In genomic region chr4:139581427-139582051, GRCm38 (mm10) we compare ENCODE assay signal across 9 mouse cellular contexts. TPM values are rescaled to one million over a fixed set of nuclear protein-coding genes. Genes with fewer than 3 reads are reported as not detected.
DNase-seq lines count a peak whose midpoint lies in the region; ATAC-seq and TF ChIP-seq lines count a peak whose summit lies in the region.
"Had no signal": no experiment of that assay in that cellular context is flagged by ENCODE, and none has a peak within 500 bp of the region (broad histone marks: within the 10 kb centered on the region; RNA-seq: fewer than 3 reads in every experiment).

No protein-coding gene starts in this region.

- no peak for TF ChIP-seq CTCF in lung, postnatal 0 days (IDR thresholded peaks at IDR 0.05)

- DNase-seq in heart, adult 11 months = peak; percentile 93
- DNase-seq in heart, adult 9 months (ENCODE audit: low spot score in 2 of 2) = no peak
- no peak for DNase-seq in forebrain, embryonic 11.5 days (ENCODE audit: low spot score)
- peak; percentile 60 for DNase-seq in lung, postnatal 0 days (ENCODE audit: low spot score)
- no peak for DNase-seq in thymus, postnatal 36 days
- no peak for DNase-seq in right cerebral cortex, postnatal 10 days (ENCODE audit: low spot score in 2 of 2)
- no peak for DNase-seq in layer of hippocampus, postnatal 25 days (ENCODE audit: extremely low spot score in 1 of 2, low spot score in 1 of 2)

- 0 out of 2 replicates have a peak overlapping the region, but pooled peaks have one; percentile 5 for H3K9ac ChIP-seq in forebrain, embryonic 11.5 days (ENCODE audit: low read length)
- H3K9ac ChIP-seq in intestine, embryonic 16.5 days (ENCODE audit: low read depth, low read length) = peak overlapping the region; percentile 59
- H3K9ac ChIP-seq in lung, postnatal 0 days (replicated peaks; ENCODE audit: low read depth) = peak overlapping the region; percentile 26; the same call in 1 of the 2 replicates

- no peak overlapping the region; the same call in 1 of the 2 replicates for H3K4me2 ChIP-seq in forebrain, embryonic 11.5 days (ENCODE audit: low read depth, low read length, severe bottlenecking)
- peak overlapping the region; percentile 55 for H3K4me2 ChIP-seq in intestine, embryonic 16.5 days (ENCODE audit: low read depth, low read length)
- H3K4me2 ChIP-seq in lung, postnatal 0 days (replicated peaks; ENCODE audit: low read depth, low read length) = peak overlapping the region; percentile 36

- H3K27me3 ChIP-seq in forebrain, embryonic 11.5 days (ENCODE audit: control insufficient read depth, insufficient read depth, low read length) = no peaks in the 10 kb centered on the region; the same call in none of the 2 replicates
- no peaks in the 10 kb centered on the region for H3K27me3 ChIP-seq in intestine, embryonic 16.5 days (replicated peaks; ENCODE audit: control insufficient read depth, insufficient read depth, low read length)
- H3K27me3 ChIP-seq in lung, postnatal 0 days (replicated peaks; ENCODE audit: insufficient read depth, low read length) = no peaks in the 10 kb centered on the region

- peaks cover 16% of the 10 kb centered on the region for H3K4me1 ChIP-seq in forebrain, embryonic 11.5 days (replicated peaks; ENCODE audit: control insufficient read depth, insufficient read depth, low read length)
- H3K4me1 ChIP-seq in intestine, embryonic 16.5 days (ENCODE audit: control insufficient read depth, insufficient read depth, low read length) = peaks cover 69% of the 10 kb centered on the region
- peaks cover 46% of the 10 kb centered on the region for H3K4me1 ChIP-seq in lung, postnatal 0 days (ENCODE audit: insufficient read depth, low read depth, low read length)

- H3K9me3 ChIP-seq in forebrain, embryonic 11.5 days (ENCODE audit: control insufficient read depth, low read length) = no peaks in the 10 kb centered on the region
- no peaks in the 10 kb centered on the region for H3K9me3 ChIP-seq in intestine, embryonic 16.5 days (ENCODE audit: control insufficient read depth, low read length)
- no peaks in the 10 kb centered on the region for H3K9me3 ChIP-seq in lung, postnatal 0 days (ENCODE audit: low read length)

- no peaks in the 10 kb centered on the region for H3K36me3 ChIP-seq in forebrain, embryonic 11.5 days (ENCODE audit: control insufficient read depth, insufficient read depth, low read length)
- no peaks in the 10 kb centered on the region for H3K36me3 ChIP-seq in intestine, embryonic 16.5 days (ENCODE audit: control insufficient read depth, insufficient read depth, low read length)
- no peaks in the 10 kb centered on the region for H3K36me3 ChIP-seq in lung, postnatal 0 days (ENCODE audit: insufficient read depth, low read length)

- ATAC-seq in forebrain, embryonic 11.5 days (replicated peaks; ENCODE audit: low FRiP score) = no peak
- peak; percentile 61 for ATAC-seq in intestine, embryonic 16.5 days
- peak; percentile 7 for ATAC-seq in lung, postnatal 0 days

- H3K27ac ChIP-seq in forebrain, embryonic 11.5 days (ENCODE audit: low read depth, low read length) = peak overlapping the region; percentile 19
- H3K27ac ChIP-seq in intestine, embryonic 16.5 days (ENCODE audit: low read length) = peak overlapping the region; percentile 93
- H3K27ac ChIP-seq in lung, postnatal 0 days (ENCODE audit: low read length) = peak overlapping the region; percentile 85

- no peak for TF ChIP-seq EP300 in lung, postnatal 0 days (IDR thresholded peaks at IDR 0.05)

- WGBS in forebrain, embryonic 11.5 days = 61% methylated on average over 6 of the region's 6 CpGs
- WGBS in intestine, embryonic 16.5 days = 6% methylated on average over 6 of the region's 6 CpGs
- WGBS in lung, postnatal 0 days = 5% methylated on average over 6 of the region's 6 CpGs

- no peak overlapping the region for H3K4me3 ChIP-seq in forebrain, embryonic 11.5 days (ENCODE audit: low read depth, low read length)
- peak overlapping the region; percentile 28 for H3K4me3 ChIP-seq in intestine, embryonic 16.5 days (ENCODE audit: low read length)
- H3K4me3 ChIP-seq in lung, postnatal 0 days (ENCODE audit: low read depth, low read length) = no peak overlapping the region

RNA-seq across cellular contexts. Expression of gene Gm21969, which starts 21.4 kb away (rescaled TPM):
- polyA plus RNA-seq in forebrain, embryonic 11.5 days (2014; fragmentation: Nextera tagmentation; extraction: Ambion mirVana) = not detected in 2 replicates
- not detected in 2 replicates for polyA plus RNA-seq in intestine, embryonic 16.5 days (2015; fragmentation: Nextera tagmentation; extraction: Ambion mirVana)
- polyA plus RNA-seq in lung, postnatal 0 days (2015; fragmentation: Nextera tagmentation; extraction: Ambion mirVana) = not detected in 2 replicates
- total RNA-seq in layer of hippocampus, postnatal 25 days (2021) = not detected
- total RNA-seq: CH12.LX had no signal

RNA-seq across cellular contexts. Expression of gene Aldh4a1, which starts 41.1 kb away (rescaled TPM):
- 14.5 and 16.2 TPM in 2 replicates for polyA plus RNA-seq in forebrain, embryonic 11.5 days (2014; fragmentation: Nextera tagmentation; extraction: Ambion mirVana)
- polyA plus RNA-seq in intestine, embryonic 16.5 days (2015; fragmentation: Nextera tagmentation; extraction: Ambion mirVana) = 13.7 and 17.2 TPM in 2 replicates
- 13.4 and 19.7 TPM in 2 replicates for polyA plus RNA-seq in lung, postnatal 0 days (2015; fragmentation: Nextera tagmentation; extraction: Ambion mirVana)
- total RNA-seq in layer of hippocampus, postnatal 25 days (2021) = 10 to 100 TPM; 18.0 to 20.2 TPM

RNA-seq across cellular contexts. Expression of gene Iffo2, which starts 51.2 kb away (rescaled TPM):
- 2.5 and 3.5 TPM in 2 replicates for polyA plus RNA-seq in forebrain, embryonic 11.5 days (2014; fragmentation: Nextera tagmentation; extraction: Ambion mirVana)
- 1.9 and 2.0 TPM in 2 replicates for polyA plus RNA-seq in intestine, embryonic 16.5 days (2015; fragmentation: Nextera tagmentation; extraction: Ambion mirVana)
- polyA plus RNA-seq in lung, postnatal 0 days (2015; fragmentation: Nextera tagmentation; extraction: Ambion mirVana) = 4.7 and 6.2 TPM in 2 replicates
- 10 to 100 TPM; 15.3 to 16.3 TPM for total RNA-seq in layer of hippocampus, postnatal 25 days (2021)

Comparison
In these comparisons a context has a peak if more than half of its experiments do, and no peak if none do; other contexts are left out.
1. DNase-seq: peak in heart, adult 11 months (single experiment) and lung, postnatal 0 days (single experiment); none in heart, adult 9 months (0 of 2), forebrain, embryonic 11.5 days (single experiment), thymus, postnatal 36 days (0 of 2), right cerebral cortex, postnatal 10 days (0 of 2) and layer of hippocampus, postnatal 25 days (0 of 2).
2. H3K27ac ChIP-seq: peak in every context shown above with its lines; median percentile 93 in intestine, embryonic 16.5 days; 85 in lung, postnatal 0 days; 19 in forebrain, embryonic 11.5 days.
3. H3K9ac ChIP-seq: peak in every context shown above with its lines; median percentile 59 in intestine, embryonic 16.5 days; 26 in lung, postnatal 0 days; 5 in forebrain, embryonic 11.5 days.